Mouse (Mus musculus) forebrain, embryonic 13.5 days (tissue): Measurements from ENCODE around the gene Zc2hc1c. TPM values are rescaled to one million over a fixed set of nuclear protein-coding genes. Genes with fewer than 3 reads are reported as not detected.

Source experiments
- ATAC-seq: fragments of 200-750 bp; cut with Nextera tagmentation; 2 replicates; pipeline ENCODE4 v1.8.0; 2017
- H3K27ac ChIP-seq: fragments of 300-500 bp; sonication (generic); 2 replicates; pipeline ENCODE4 v1.5.1; 2015; ENCODE audit warnings: inconsistent platforms, mild to moderate bottlenecking, moderate library complexity
- H3K27me3 ChIP-seq: fragments of 300-500 bp; sonication (generic); 2 replicates; pipeline ENCODE4 v1.6.1; 2015; ENCODE audit warnings: mild to moderate bottlenecking, inconsistent platforms
- H3K36me3 ChIP-seq: fragments of 300-500 bp; sonication (generic); 2 replicates; pipeline ENCODE4 v1.6.1; 2015; ENCODE audit warnings: mild to moderate bottlenecking, inconsistent platforms; ENCODE audit not compliant: poor library complexity, severe bottlenecking
- H3K4me1 ChIP-seq: fragments of 300-500 bp; sonication (generic); 2 replicates; pipeline ENCODE4 v1.6.1; 2015; ENCODE audit warnings: inconsistent platforms
- H3K4me2 ChIP-seq: fragments of 300-500 bp; sonication (generic); 2 replicates; pipeline ENCODE4 v1.6.1; 2015; ENCODE audit warnings: inconsistent platforms, mild to moderate bottlenecking, moderate library complexity
- H3K4me3 ChIP-seq: fragments of 300-500 bp; sonication (generic); 2 replicates; pipeline ENCODE4 v1.5.1; 2015; ENCODE audit warnings: mild to moderate bottlenecking, inconsistent platforms
- H3K9ac ChIP-seq: fragments of 300-500 bp; sonication (generic); 2 replicates; pipeline ENCODE4 v1.6.1; 2015; ENCODE audit warnings: mild to moderate bottlenecking, inconsistent platforms
- H3K9me3 ChIP-seq: fragments of 300-500 bp; sonication (generic); replicated peaks from 2 replicates; pipeline ENCODE4 v1.6.1; 2016; ENCODE audit warnings: inconsistent platforms
- WGBS: fragments of 180-500 bp; shearing (Covaris S2); methylation state at CpG from one replicate; pipeline ENCODE4 v1.1.7; 2015; 5-methylcytosine and 5-hydroxymethylcytosine counted together
- polyA plus RNA-seq: library from polyadenylated mRNA; unstranded; fragments of >200 nt; fragmentation: Nextera tagmentation; extraction: Ambion mirVana; gene quantifications from 2 replicates; pipeline ENCODE4 v1.2.1, GENCODE M21; 2015

The Zc2hc1c gene
- 1.0 and 1.4 TPM in 2 replicates for polyA plus RNA-seq

GRCm38 (mm10) chr12:85288486-85289156 is at the start of gene Zc2hc1c:
TSS of gene Zc2hc1c (plus strand) at chr12:85288591.
- Histone ChIP-seq H3K9ac (peak within 1 kb of the TSS; percentile 59), H3K27ac (no peak within 1 kb of the TSS), H3K9me3 (no peaks in the 10 kb centered on the region), H3K36me3 (no peaks in the 10 kb centered on the region), H3K4me2 (peak within 1 kb of the TSS; percentile 72), H3K27me3 (no peaks in the 10 kb centered on the region), H3K4me3 (peak within 1 kb of the TSS; percentile 42), H3K4me1 (peaks cover 13% of the 10 kb centered on the region)
- peak; percentile 86 for ATAC-seq
- WGBS, result 2% methylated on average over 30 of the region's 31 CpGs

GRCm38 (mm10) chr12:85252083-85252482 is 36.3 kb upstream of the Zc2hc1c start:
- Histone ChIP-seq H3K4me3 (no peak overlapping the region), H3K27me3 (no peaks in the 10 kb centered on the region), H3K9ac (no peak overlapping the region), H3K9me3 (no peaks in the 10 kb centered on the region), H3K4me2 (no peak overlapping the region), H3K4me1 (no peaks in the 10 kb centered on the region), H3K36me3 (peaks cover 7% of the 10 kb centered on the region; the same call in 1 of the 2 replicates), H3K27ac (no peak overlapping the region)
- 92% methylated on average over 3 of the region's 3 CpGs for WGBS
- no peak for ATAC-seq

GRCm38 (mm10) chr12:85256074-85256751 is 32.2 kb upstream of the Zc2hc1c start:
- 0 out of 2 replicates have a peak, but pooled peaks cover 2% of the 10 kb centered on the region for H3K36me3 ChIP-seq
- no peak overlapping the region for H3K4me2 ChIP-seq
- no peak overlapping the region for H3K27ac ChIP-seq
- no peak for ATAC-seq
- no peaks in the 10 kb centered on the region for H3K9me3 ChIP-seq
- no peak overlapping the region for H3K9ac ChIP-seq
- H3K27me3 ChIP-seq, result no peaks in the 10 kb centered on the region
- no peaks in the 10 kb centered on the region for H3K4me1 ChIP-seq
- H3K4me3 ChIP-seq, result no peak overlapping the region
- WGBS, result 78% methylated on average over 7 of the region's 7 CpGs

- 87% methylated on average over 7 of the region's 7 CpGs for WGBS
- H3K27me3 ChIP-seq, result no peaks in the 10 kb centered on the region
Observed at GRCm38 (mm10) chr12:85257008-85257639, 31.3 kb upstream of the Zc2hc1c start.

GRCm38 (mm10) chr12:85262489-85262888 is 25.9 kb upstream of the Zc2hc1c start:
- no peak overlapping the region for H3K27ac ChIP-seq

More at GRCm38 (mm10) chr12:85257008-85257639, 31.3 kb upstream of the Zc2hc1c start:
- H3K4me1 ChIP-seq, result no peaks in the 10 kb centered on the region
- no peak overlapping the region for H3K9ac ChIP-seq
- ATAC-seq, result no peak
- H3K36me3 ChIP-seq, result 0 out of 2 replicates have a peak, but pooled peaks cover 2% of the 10 kb centered on the region
- H3K9me3 ChIP-seq, result no peaks in the 10 kb centered on the region
- no peak overlapping the region for H3K4me3 ChIP-seq
- H3K27ac ChIP-seq, result no peak overlapping the region
- no peak overlapping the region for H3K4me2 ChIP-seq

GRCm38 (mm10) chr12:85263190-85263589 is 25.2 kb upstream of the Zc2hc1c start:
- WGBS, result 79% methylated on average over 5 of the region's 5 CpGs
- H3K9me3 ChIP-seq, result no peaks in the 10 kb centered on the region
- no peak overlapping the region for H3K4me3 ChIP-seq
- no peaks in the 10 kb centered on the region for H3K27me3 ChIP-seq
- H3K36me3 ChIP-seq, result peaks cover 19% of the 10 kb centered on the region; the same call in 1 of the 2 replicates
- peaks cover 3% of the 10 kb centered on the region; the same call in 1 of the 2 replicates for H3K4me1 ChIP-seq
- no peak overlapping the region for H3K9ac ChIP-seq
- ATAC-seq, result no peak
- H3K27ac ChIP-seq, result no peak overlapping the region
- H3K4me2 ChIP-seq, result no peak overlapping the region

More at GRCm38 (mm10) chr12:85262489-85262888, 25.9 kb upstream of the Zc2hc1c start:
- no peak overlapping the region for H3K4me3 ChIP-seq
- H3K4me1 ChIP-seq, result peaks cover 3% of the 10 kb centered on the region; the same call in 1 of the 2 replicates
- 55% methylated on average over 10 of the region's 10 CpGs for WGBS
- H3K9ac ChIP-seq, result no peak overlapping the region
- peaks cover 16% of the 10 kb centered on the region; the same call in 1 of the 2 replicates for H3K36me3 ChIP-seq
- no peaks in the 10 kb centered on the region for H3K9me3 ChIP-seq
- H3K27me3 ChIP-seq, result no peaks in the 10 kb centered on the region
- ATAC-seq, result no peak
- no peak overlapping the region for H3K4me2 ChIP-seq

GRCm38 (mm10) chr12:85264531-85264930 is 23.9 kb upstream of the Zc2hc1c start:
- ATAC-seq, result no peak
- Histone ChIP-seq H3K9me3 (no peaks in the 10 kb centered on the region), H3K4me3 (no peak overlapping the region), H3K27me3 (no peaks in the 10 kb centered on the region), H3K9ac (no peak overlapping the region), H3K36me3 (peaks cover 17% of the 10 kb centered on the region; the same call in 1 of the 2 replicates), H3K27ac (no peak overlapping the region), H3K4me2 (no peak overlapping the region), H3K4me1 (peaks cover 3% of the 10 kb centered on the region; the same call in 1 of the 2 replicates)
- WGBS, result 84% methylated on average over 8 of the region's 8 CpGs

- Histone ChIP-seq H3K9ac (no peak overlapping the region), H3K9me3 (no peaks in the 10 kb centered on the region), H3K4me3 (no peak overlapping the region), H3K4me1 (peaks cover 6% of the 10 kb centered on the region), H3K36me3 (peaks cover 17% of the 10 kb centered on the region; the same call in 1 of the 2 replicates), H3K4me2 (no peak overlapping the region), H3K27me3 (no peaks in the 10 kb centered on the region), H3K27ac (no peak overlapping the region)
- WGBS, result 69% methylated on average over 7 of the region's 7 CpGs
- ATAC-seq, result no peak
Observed at GRCm38 (mm10) chr12:85264940-85265339, 23.5 kb upstream of the Zc2hc1c start.

GRCm38 (mm10) chr12:85266248-85266647 is 22.1 kb upstream of the Zc2hc1c start:
- no peak overlapping the region for H3K4me2 ChIP-seq
- no peaks in the 10 kb centered on the region for H3K27me3 ChIP-seq
- ATAC-seq, result no peak
- H3K4me3 ChIP-seq, result no peak overlapping the region
- WGBS, result 95% methylated on average over 3 of the region's 3 CpGs
- no peak overlapping the region for H3K9ac ChIP-seq
- no peaks in the 10 kb centered on the region for H3K9me3 ChIP-seq
- H3K4me1 ChIP-seq, result peaks cover 8% of the 10 kb centered on the region
- no peak overlapping the region for H3K27ac ChIP-seq
- H3K36me3 ChIP-seq, result peaks cover 17% of the 10 kb centered on the region; the same call in 1 of the 2 replicates

GRCm38 (mm10) chr12:85269821-85270220 is 18.6 kb upstream of the Zc2hc1c start:
- peak overlapping the region; percentile 69 for H3K9ac ChIP-seq
- peak overlapping the region; percentile 60 for H3K4me2 ChIP-seq
- H3K27ac ChIP-seq, result peak overlapping the region; percentile 83
- peak; percentile 43 for ATAC-seq
- H3K4me3 ChIP-seq, result peak overlapping the region; percentile 59
- H3K36me3 ChIP-seq, result peaks cover 20% of the 10 kb centered on the region
- H3K27me3 ChIP-seq, result no peaks in the 10 kb centered on the region
- H3K9me3 ChIP-seq, result no peaks in the 10 kb centered on the region
- WGBS, result 57% methylated on average over 3 of the region's 3 CpGs
- H3K4me1 ChIP-seq, result peaks cover 5% of the 10 kb centered on the region

- H3K4me1 ChIP-seq, result peaks cover 5% of the 10 kb centered on the region
- peak within 1 kb of the TSS; percentile 69 for H3K9ac ChIP-seq
- H3K9me3 ChIP-seq, result no peaks in the 10 kb centered on the region
- H3K27me3 ChIP-seq, result no peaks in the 10 kb centered on the region
- peak within 1 kb of the TSS; percentile 59 for H3K4me3 ChIP-seq
- peaks cover 24% of the 10 kb centered on the region for H3K36me3 ChIP-seq
- under 1% methylated on average over 35 of the region's 35 CpGs for WGBS
- ATAC-seq, result peak; percentile 97
- peak within 1 kb of the TSS; percentile 83 for H3K27ac ChIP-seq
- peak within 1 kb of the TSS; percentile 60 for H3K4me2 ChIP-seq
Observed at GRCm38 (mm10) chr12:85270319-85270718, 18.1 kb upstream of the Zc2hc1c start, which contains the start of gene Mlh3. TSS of gene Mlh3 (minus strand) at chr12:85270599.
